Mouse (Mus musculus) stomach, embryonic 16.5 days (tissue): ENCODE measurements around the gene Gm10283. TPM values are rescaled to one million over a fixed set of nuclear protein-coding genes. Genes with fewer than 3 reads are reported as not detected.
"Not testable (repeated sequence)": the region's sequence is repeated elsewhere in the genome, so short reads cannot be mapped to it uniquely, and the experiment has no call there.

Source experiments
- ATAC-seq: fragments of 200-750 bp; cut with Nextera tagmentation; 2 replicates; pipeline ENCODE4 v1.8.0; 2017; ENCODE audit warnings: moderate number of reproducible peaks, moderate TSS enrichment; ENCODE audit not compliant: insufficient read depth, low FRiP score
- H3K27ac ChIP-seq: fragments of 300-500 bp; sonication (generic); 2 replicates; pipeline ENCODE4 v1.5.1; 2014; ENCODE audit warnings: low read length
- H3K27me3 ChIP-seq: fragments of 300-500 bp; sonication (generic); 2 replicates; pipeline ENCODE4 v1.6.1; 2014; ENCODE audit warnings: low read length, control low read depth, mixed read lengths; ENCODE audit not compliant: control insufficient read depth, insufficient read depth
- H3K36me3 ChIP-seq: fragments of 300-500 bp; sonication (generic); 2 replicates; pipeline ENCODE4 v1.6.1; 2014; ENCODE audit warnings: low read length; ENCODE audit not compliant: control insufficient read depth, insufficient read depth
- H3K4me1 ChIP-seq: fragments of 300-500 bp; sonication (generic); 2 replicates; pipeline ENCODE4 v1.6.1; 2014; ENCODE audit warnings: low read length, control low read depth, mixed read lengths; ENCODE audit not compliant: control insufficient read depth, insufficient read depth
- H3K4me2 ChIP-seq: fragments of 300-500 bp; sonication (generic); 2 replicates; pipeline ENCODE4 v1.6.1; 2014; ENCODE audit warnings: low read depth, low read length, mixed read lengths
- H3K4me3 ChIP-seq: fragments of 300-500 bp; sonication (generic); replicated peaks from 2 replicates; pipeline ENCODE4 v1.5.1; 2014; ENCODE audit warnings: mild to moderate bottlenecking, low read length
- H3K9ac ChIP-seq: fragments of 300-500 bp; sonication (generic); 2 replicates; pipeline ENCODE4 v1.6.1; 2014; ENCODE audit warnings: low read length
- H3K9me3 ChIP-seq: fragments of 300-500 bp; sonication (generic); replicated peaks from 2 replicates; pipeline ENCODE4 v1.6.1; 2016; ENCODE audit warnings: low read length, control low read depth; ENCODE audit not compliant: control insufficient read depth
- WGBS: fragments of 180-500 bp; shearing (Covaris S2); extraction: QIAGEN DNeasy Blood & Tissue Kit; methylation state at CpG from one replicate; pipeline ENCODE4 v1.1.7; 2014; 5-methylcytosine and 5-hydroxymethylcytosine counted together
- polyA plus RNA-seq: library from polyadenylated mRNA; unstranded; fragments of >200 nt; fragmentation: Nextera tagmentation; extraction: Ambion mirVana; gene quantifications from 2 replicates; pipeline ENCODE4 v1.2.1, GENCODE M21; 2015

Gm10283 gene
- not detected in 2 replicates for polyA plus RNA-seq

DNA sequence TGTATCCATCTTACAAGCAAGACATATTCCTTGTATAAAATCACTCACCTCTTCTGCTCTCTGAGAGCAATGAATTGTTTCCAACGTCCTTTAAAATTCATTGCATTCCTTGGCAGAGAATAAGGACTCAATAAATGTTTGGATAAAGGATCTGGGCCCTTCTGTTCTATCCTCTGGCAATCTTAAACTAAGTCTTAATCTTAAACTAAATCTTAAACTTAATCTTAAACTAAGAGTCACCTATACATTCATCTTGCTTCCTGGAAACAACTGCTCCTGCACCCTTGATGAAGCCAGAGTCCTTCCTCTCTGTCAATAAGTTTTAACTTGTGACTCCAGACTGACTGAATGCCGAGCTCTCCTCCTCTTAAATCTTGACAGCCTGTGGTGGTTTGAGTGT, at the start of gene Gm10283:
Gene Gm10283, minus strand, starts transcription at position 101 of the 400 bp plus-strand sequence.
- no peak for ATAC-seq
- H3K9ac ChIP-seq, result no peak within 1 kb of the TSS
- 24% methylated on average over 2 of the region's 2 CpGs for WGBS

DNA sequence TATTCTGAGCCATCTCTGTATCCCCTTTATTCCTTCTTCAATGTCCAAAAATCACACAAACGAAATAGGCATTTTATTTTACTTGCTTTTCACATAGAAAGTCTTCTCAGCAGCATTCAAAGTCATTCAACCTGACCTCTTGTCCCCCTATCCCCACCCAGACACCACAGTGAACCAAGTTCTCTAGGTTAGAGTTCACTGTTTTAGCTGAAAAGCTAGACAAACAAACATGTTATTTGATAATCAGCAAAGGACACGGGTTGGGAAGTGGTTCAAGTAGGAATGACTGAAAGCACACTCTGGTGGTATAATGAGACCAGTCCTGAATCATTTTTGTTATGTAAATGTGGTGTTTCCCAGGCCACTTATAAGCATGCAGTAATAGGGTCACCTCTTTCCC, 31.9 kb upstream of the Gm10283 start:
- Histone ChIP-seq H3K9me3 (no peaks in the 10 kb centered on the region), H3K27me3 (no peaks in the 10 kb centered on the region), H3K4me3 (no peak overlapping the region), H3K27ac (no peak overlapping the region), H3K4me1 (no peaks in the 10 kb centered on the region), H3K36me3 (no peaks in the 10 kb centered on the region), H3K9ac (no peak overlapping the region), H3K4me2 (no peak overlapping the region)
- ATAC-seq, result no peak
- WGBS, result 56% methylated on average over 2 of the region's 2 CpGs

More for the DNA sequence above, at the start of gene Gm10283:
- H3K27me3 ChIP-seq, result no peaks in the 10 kb centered on the region
- H3K36me3 ChIP-seq, result no peaks in the 10 kb centered on the region
- H3K4me2 ChIP-seq, result no peak within 1 kb of the TSS
- H3K27ac ChIP-seq, result no peak within 1 kb of the TSS
- no peaks in the 10 kb centered on the region for H3K9me3 ChIP-seq
- no peaks in the 10 kb centered on the region for H3K4me1 ChIP-seq
- H3K4me3 ChIP-seq, result no peak within 1 kb of the TSS

DNA sequence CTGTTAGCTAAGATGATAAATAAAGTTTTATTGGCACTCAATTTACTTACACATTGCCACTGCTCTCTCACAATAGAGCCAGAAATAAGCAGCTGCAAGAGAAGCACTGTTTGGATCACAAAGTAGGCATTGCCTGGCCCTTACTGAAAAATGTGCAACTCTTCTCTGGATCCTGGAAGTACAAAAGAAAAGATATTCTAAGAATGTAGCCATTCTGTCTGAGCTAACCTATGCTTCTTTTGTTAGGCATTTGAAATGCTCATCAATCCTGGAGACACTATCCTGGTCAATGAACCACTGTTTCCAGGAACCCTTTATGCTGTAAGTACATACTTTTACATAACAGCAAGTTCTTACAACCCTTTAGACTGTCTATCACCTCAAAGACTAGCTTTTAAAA, 15.3 kb upstream of the Gm10283 start:
- no peaks in the 10 kb centered on the region for H3K27me3 ChIP-seq
- H3K4me1 ChIP-seq, result no peaks in the 10 kb centered on the region
- ATAC-seq, result no peak
- H3K4me3 ChIP-seq, result no peak overlapping the region
- no peak overlapping the region for H3K4me2 ChIP-seq
- H3K9ac ChIP-seq, result no peak overlapping the region
- H3K36me3 ChIP-seq, result no peaks in the 10 kb centered on the region
- H3K27ac ChIP-seq, result no peak overlapping the region
- H3K9me3 ChIP-seq, result no peaks in the 10 kb centered on the region

DNA sequence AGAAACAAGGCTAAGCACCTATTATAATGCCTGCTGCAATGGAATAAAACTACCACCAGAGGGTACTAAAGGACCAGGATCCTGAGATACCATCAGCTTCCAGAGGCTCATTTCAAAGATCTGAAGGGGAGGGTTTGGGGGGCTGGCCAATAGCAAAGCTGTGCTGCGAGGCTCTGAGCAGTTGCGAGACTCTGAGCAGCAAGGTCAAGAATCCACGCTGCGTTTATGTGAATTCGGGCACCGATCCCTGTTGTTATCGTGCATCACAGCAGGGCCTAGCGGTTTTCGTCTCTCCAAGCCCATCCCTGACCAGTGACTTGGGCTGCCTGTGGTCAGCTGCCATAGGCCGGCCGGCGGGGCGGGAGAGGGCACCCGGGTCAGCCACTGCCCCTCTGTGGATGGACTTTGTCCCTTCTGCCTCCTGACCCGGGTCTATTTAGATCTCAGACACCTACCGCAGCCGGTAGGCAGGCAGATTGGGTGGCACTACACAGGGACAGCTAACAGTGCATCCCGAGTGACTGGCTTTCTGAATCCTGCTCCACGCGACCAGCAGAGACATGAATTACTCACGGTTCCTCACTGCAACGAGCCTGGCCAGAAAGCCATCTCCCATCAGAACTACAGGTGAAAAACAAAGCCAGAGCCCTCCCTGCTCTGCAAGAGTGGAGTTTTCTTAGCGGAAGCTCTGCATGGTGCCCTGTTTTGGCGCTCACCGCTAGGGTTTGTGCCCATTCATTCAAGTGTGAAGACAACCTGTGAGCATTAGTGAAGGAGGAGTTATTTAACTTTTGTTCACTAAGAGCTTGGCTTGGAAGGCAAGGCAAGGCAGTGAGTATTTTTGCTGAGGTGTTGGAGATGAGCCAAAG, 2.9 kb upstream of the Gm10283 start, which contains the start of gene Aadat:
Gene Aadat, plus strand, starts transcription at position 280 of the 869 bp plus-strand sequence.
- no peaks in the 10 kb centered on the region for H3K27me3 ChIP-seq
- H3K4me3 ChIP-seq, result peak within 1 kb of the TSS; percentile 61
- peak within 1 kb of the TSS; percentile 90 for H3K4me2 ChIP-seq
- H3K9ac ChIP-seq, result peak within 1 kb of the TSS; percentile 65
- no peak within 1 kb of the TSS for H3K27ac ChIP-seq
- H3K4me1 ChIP-seq, result no peaks in the 10 kb centered on the region
- ATAC-seq, result peak; percentile 81; the same call in 1 of the 2 replicates
- no peaks in the 10 kb centered on the region for H3K36me3 ChIP-seq
- WGBS, result 1% methylated on average over 25 of the region's 25 CpGs
- no peaks in the 10 kb centered on the region for H3K9me3 ChIP-seq

DNA sequence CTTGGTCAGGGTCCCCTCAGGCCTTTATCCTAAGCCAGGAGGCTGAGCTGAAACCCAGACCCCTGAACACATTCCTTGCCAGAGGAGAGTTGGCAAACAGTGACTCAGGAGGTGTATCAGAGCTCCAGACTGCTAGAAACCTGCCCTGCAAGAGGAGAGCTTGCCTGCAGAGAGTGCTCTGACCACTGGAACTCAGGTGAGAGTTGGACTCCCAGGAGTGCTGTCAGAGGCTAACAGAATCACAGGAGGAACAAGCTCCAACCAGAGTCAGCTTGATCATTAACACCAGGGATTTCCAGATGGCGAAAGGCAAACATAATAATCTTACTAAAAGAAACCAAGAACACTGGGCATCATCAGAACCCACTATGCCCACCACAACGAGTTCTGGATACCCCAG, 8.0 kb downstream of the Gm10283 start:
- H3K9ac ChIP-seq, H3K27me3 ChIP-seq, H3K36me3 ChIP-seq, H3K4me2 ChIP-seq, H3K4me3 ChIP-seq, H3K4me1 ChIP-seq, H3K27ac ChIP-seq, H3K9me3 ChIP-seq, ATAC-seq: not testable (repeated sequence)
- WGBS, result 65% methylated on average over 2 of the region's 2 CpGs

DNA sequence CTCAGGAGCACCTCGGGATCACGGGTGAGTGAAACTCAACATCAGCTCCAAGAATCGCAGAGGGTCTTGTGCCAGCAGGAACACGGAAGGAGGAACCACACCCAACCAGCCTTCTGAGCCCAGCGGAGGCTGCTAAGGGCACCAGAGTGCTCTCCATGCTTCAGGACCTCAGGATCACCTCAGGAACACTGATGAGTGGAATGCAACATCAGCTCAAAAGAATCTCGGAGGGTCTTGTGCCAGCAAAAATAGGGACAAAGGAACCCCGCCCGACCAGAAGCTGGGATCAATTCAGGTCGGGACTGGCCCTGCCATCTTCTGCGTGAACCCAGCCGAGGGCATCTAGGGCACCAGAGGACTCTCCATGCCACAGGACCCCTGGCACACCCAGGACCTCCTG, 8.4 kb downstream of the Gm10283 start:
- H3K9ac ChIP-seq, result no peak overlapping the region
- no peak overlapping the region for H3K4me2 ChIP-seq
- ATAC-seq, result no peak
- H3K36me3 ChIP-seq, result no peaks in the 10 kb centered on the region
- no peak overlapping the region for H3K27ac ChIP-seq
- WGBS, result 87% methylated on average over 11 of the region's 11 CpGs
- no peaks in the 10 kb centered on the region for H3K9me3 ChIP-seq
- no peaks in the 10 kb centered on the region for H3K27me3 ChIP-seq
- no peak overlapping the region for H3K4me3 ChIP-seq
- no peaks in the 10 kb centered on the region for H3K4me1 ChIP-seq

DNA sequence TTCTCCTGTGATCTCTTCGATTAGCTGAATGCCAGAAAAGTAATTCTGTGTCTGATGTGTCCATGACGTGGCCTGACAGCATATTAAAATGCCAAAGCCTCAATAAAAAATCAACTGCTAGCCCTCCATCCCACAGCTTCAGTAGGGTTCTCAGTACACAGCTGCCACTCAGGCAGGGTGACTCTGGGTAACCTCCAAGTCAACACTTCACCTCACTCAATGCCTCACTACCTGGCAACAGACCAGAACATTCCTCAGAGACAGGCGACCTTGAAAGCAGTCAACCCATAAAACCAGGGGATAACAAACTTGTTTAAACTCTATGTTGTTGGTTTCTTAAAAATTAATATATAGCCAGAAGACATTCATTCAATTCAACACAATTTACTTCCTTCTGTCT, 10.5 kb downstream of the Gm10283 start:
- no peaks in the 10 kb centered on the region for H3K36me3 ChIP-seq
- no peak overlapping the region for H3K9ac ChIP-seq
- H3K27me3 ChIP-seq, result no peaks in the 10 kb centered on the region
- H3K4me2 ChIP-seq, result no peak overlapping the region
- no peak for ATAC-seq
- H3K4me1 ChIP-seq, result no peaks in the 10 kb centered on the region
- WGBS, result 56% methylated on average over 3 of the region's 3 CpGs
- H3K9me3 ChIP-seq, result no peaks in the 10 kb centered on the region
- no peak overlapping the region for H3K27ac ChIP-seq
- no peak overlapping the region for H3K4me3 ChIP-seq

DNA sequence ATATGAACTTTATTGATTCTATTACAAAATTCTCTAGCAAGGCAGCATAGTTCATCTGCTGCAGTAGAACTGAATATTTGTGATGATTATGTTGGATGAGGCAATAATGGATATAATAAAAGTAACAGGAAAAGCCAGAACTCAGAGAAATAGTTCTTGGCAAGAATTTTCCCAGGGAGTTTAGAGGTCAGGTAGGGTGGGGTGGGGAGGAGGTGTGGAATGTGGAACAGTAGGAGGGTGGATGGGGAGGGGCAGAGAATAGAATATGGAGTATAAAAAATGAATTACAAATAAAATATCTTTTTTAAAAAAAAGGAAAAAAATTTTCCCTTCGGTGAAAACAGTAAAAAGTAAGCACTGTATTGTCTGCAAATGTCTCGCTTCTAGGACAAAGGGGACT, 11.1 kb downstream of the Gm10283 start:
- WGBS, result 89% methylated on average over 2 of the region's 2 CpGs
- H3K4me1 ChIP-seq, result no peaks in the 10 kb centered on the region
- ATAC-seq, result no peak

DNA sequence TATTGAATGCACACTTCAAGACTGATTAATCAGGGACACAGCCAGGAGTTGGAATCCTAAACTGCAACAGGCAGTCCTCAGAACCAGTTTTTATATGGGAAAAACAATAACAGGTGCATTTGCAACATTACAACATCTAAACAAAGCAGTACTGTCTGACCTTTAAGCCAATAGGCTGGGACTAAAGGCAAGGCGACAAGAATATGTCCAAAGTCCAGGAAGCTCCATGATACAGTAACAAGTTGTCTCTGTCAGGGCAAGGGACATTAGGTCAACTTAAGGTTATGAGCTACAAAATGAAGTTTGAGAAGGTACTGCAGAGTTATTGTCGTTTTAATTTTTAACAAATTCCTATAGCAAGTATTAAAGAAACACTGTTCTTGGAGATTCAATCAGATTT, 12.9 kb downstream of the Gm10283 start:
- no peak overlapping the region for H3K4me2 ChIP-seq
- no peaks in the 10 kb centered on the region for H3K27me3 ChIP-seq
- H3K27ac ChIP-seq, result no peak overlapping the region
- ATAC-seq, result no peak
- no peaks in the 10 kb centered on the region for H3K36me3 ChIP-seq
- no peaks in the 10 kb centered on the region for H3K4me1 ChIP-seq
- no peak overlapping the region for H3K4me3 ChIP-seq
- no peaks in the 10 kb centered on the region for H3K9me3 ChIP-seq
- H3K9ac ChIP-seq, result no peak overlapping the region
- 79% methylated on average over 2 of the region's 2 CpGs for WGBS

More for the DNA sequence above, 11.1 kb downstream of the Gm10283 start:
- no peak overlapping the region for H3K9ac ChIP-seq
- no peaks in the 10 kb centered on the region for H3K9me3 ChIP-seq
- no peak overlapping the region for H3K4me2 ChIP-seq
- no peaks in the 10 kb centered on the region for H3K36me3 ChIP-seq
- no peaks in the 10 kb centered on the region for H3K27me3 ChIP-seq
- H3K4me3 ChIP-seq, result no peak overlapping the region
- no peak overlapping the region for H3K27ac ChIP-seq
